Mouse (Mus musculus) kidney, adult 2 months (tissue): ENCODE measurements around the gene Lca5l.

Experiments
- CTCF ChIP-seq: fragments of 200-500 bp; conservative IDR thresholded peaks from 2 replicates; pipeline ENCODE4 v1.5.1; 2011; ENCODE audit warnings: low read depth, mild to moderate bottlenecking, control low read depth, low read length, moderate library complexity, mixed read lengths; ENCODE audit not compliant: insufficient read depth, insufficient read length
- POLR2A ChIP-seq: fragments of 200-500 bp; IDR thresholded peaks from one replicate; pipeline ENCODE4 v1.6.1; 2011; ENCODE audit warnings: low read depth, low read length, control low read depth

- no peak for TF ChIP-seq POLR2A
- no peak for TF ChIP-seq CTCF
Measured at GRCm38 (mm10) chr16:96159794-96160346, 32.2 kb downstream of the Lca5l start.
